Mouse (Mus musculus) adrenal gland (tissue): ENCODE measurements at regions not wholly inside any gene's neighbourhood (a gene's known extent, or its start where the extent isn't known, plus 50 kb on each side); places are given as distances from the start of the nearest gene placed in this dataset.

Source experiments
- intact Hi-C: fragments of 180-260 bp; cut with DNase I; formaldehyde crosslinking; loops from one replicate; pipeline ENCODE4 v1.15.1; 2025

- intact Hi-C loops, result no loop called here
Observed at GRCm38 (mm10) chr19:27564086-27564485, 134.5 kb upstream of the Pum3 start.

GRCm38 (mm10) chr19:27563592-27563991, 134.0 kb upstream of the Pum3 start:
- intact Hi-C loops, result no loop called here

- intact Hi-C loops, result no loop called here
Observed at GRCm38 (mm10) chr19:27558199-27558598, 128.6 kb upstream of the Pum3 start.

GRCm38 (mm10) chr19:27556697-27557096, 127.1 kb upstream of the Pum3 start:
- intact Hi-C loops, result no loop called here

- intact Hi-C loops, result no loop called here
Observed at GRCm38 (mm10) chr19:27554841-27555240, 125.2 kb upstream of the Pum3 start.

GRCm38 (mm10) chr19:27553266-27553665, 123.6 kb upstream of the Pum3 start:
- intact Hi-C loops, result no loop called here

GRCm38 (mm10) chr19:27537746-27538145, 108.1 kb upstream of the Pum3 start:
- intact Hi-C loops, result no loop called here

GRCm38 (mm10) chr19:27537066-27537465, 107.4 kb upstream of the Pum3 start:
- intact Hi-C loops, result no loop called here

- intact Hi-C loops, result no loop called here
Observed at GRCm38 (mm10) chr19:27527940-27528558, 98.4 kb upstream of the Pum3 start.

- intact Hi-C loops, result no loop called here
Observed at GRCm38 (mm10) chr19:27519326-27520061, 89.9 kb upstream of the Pum3 start.

GRCm38 (mm10) chr19:27514267-27514666, 84.6 kb upstream of the Pum3 start:
- intact Hi-C loops, result no loop called here

GRCm38 (mm10) chr19:27513535-27513934, 83.9 kb upstream of the Pum3 start:
- intact Hi-C loops, result no loop called here

GRCm38 (mm10) chr19:27511340-27511739, 81.7 kb upstream of the Pum3 start:
- intact Hi-C loops, result no loop called here

GRCm38 (mm10) chr19:27509956-27510639, 80.5 kb upstream of the Pum3 start:
- intact Hi-C loops, result no loop called here

GRCm38 (mm10) chr19:27498278-27498677, 68.7 kb upstream of the Pum3 start:
- intact Hi-C loops, result no loop called here

GRCm38 (mm10) chr19:27492468-27492867, 62.8 kb upstream of the Pum3 start:
- intact Hi-C loops, result no loop called here

- intact Hi-C loops, result no loop called here
Observed at GRCm38 (mm10) chr19:27491873-27492272, 62.2 kb upstream of the Pum3 start.

- intact Hi-C loops, result no loop called here
Observed at GRCm38 (mm10) chr19:27489053-27489452, 59.4 kb upstream of the Pum3 start.
